Mouse (Mus musculus): ENCODE measurements around the gene Nceh1. TPM values are rescaled to one million over a fixed set of nuclear protein-coding genes. Genes with fewer than 3 reads are reported as not detected.

The Nceh1 gene
- polyA plus RNA-seq (2016; fragmentation: Nextera tagmentation; extraction: Ambion mirVana): 4.6 and 4.9 TPM in 2 replicates

DNA sequence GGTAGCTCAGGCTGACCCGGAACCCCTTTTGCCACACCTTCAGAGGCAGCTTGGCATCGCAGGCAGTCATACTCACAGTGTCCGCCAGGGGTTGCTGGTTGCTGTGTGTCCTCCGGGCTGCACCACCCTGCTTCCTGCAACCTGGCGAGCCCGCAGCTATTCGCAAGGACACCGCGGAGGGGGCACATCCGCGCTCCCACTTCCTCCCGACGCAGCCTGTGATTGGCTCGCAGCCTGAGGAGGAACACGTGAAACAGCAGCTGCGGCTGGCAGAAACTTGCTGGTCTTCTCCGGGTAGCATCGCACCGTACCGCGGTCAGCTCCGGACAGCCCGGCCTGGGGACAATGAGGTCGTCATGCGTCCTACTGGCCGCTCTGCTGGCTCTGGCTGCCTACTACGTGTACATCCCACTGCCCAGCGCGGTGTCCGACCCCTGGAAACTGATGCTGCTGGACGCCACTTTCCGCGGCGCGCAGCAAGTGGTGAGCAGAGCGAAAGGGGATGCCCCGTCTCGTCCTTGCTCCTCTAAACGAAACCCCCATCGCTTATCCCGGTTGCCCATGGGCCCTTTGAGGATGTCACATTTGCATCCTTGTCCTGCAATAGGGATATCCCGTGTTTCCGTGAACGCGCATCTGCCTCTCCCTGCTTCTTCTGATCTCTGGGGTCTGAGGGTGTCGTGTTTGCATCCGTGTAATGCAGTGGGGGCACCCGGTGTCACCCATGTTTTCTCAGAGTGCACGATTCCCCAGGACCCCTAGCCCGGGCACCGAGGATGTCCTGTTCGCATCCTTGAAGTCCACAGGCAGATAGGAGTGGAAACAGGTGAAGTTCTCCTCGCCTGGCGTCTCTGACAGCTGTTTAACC lies at the start of gene Nceh1:
TSS of gene Nceh1 (plus strand) at position 233 of the 868 bp plus-strand sequence.
- peak within 1 kb of the TSS; percentile 82 for H3K27ac ChIP-seq (replicated peaks)
- no peaks in the 10 kb centered on the region for H3K9me3 ChIP-seq (replicated peaks)
- peaks cover 12% of the 10 kb centered on the region for H3K4me1 ChIP-seq
- H3K4me3 ChIP-seq: peak within 1 kb of the TSS; percentile 75
- peak; percentile 95 for DNase-seq (ENCODE audit: low spot score)
- peaks cover 12% of the 10 kb centered on the region; the same call in 1 of the 2 replicates for H3K27me3 ChIP-seq (ENCODE audit: low read depth, poor library complexity, severe bottlenecking)
- H3K36me3 ChIP-seq: no peaks in the 10 kb centered on the region
- under 1% methylated on average over 54 of the region's 54 CpGs for WGBS

DNA sequence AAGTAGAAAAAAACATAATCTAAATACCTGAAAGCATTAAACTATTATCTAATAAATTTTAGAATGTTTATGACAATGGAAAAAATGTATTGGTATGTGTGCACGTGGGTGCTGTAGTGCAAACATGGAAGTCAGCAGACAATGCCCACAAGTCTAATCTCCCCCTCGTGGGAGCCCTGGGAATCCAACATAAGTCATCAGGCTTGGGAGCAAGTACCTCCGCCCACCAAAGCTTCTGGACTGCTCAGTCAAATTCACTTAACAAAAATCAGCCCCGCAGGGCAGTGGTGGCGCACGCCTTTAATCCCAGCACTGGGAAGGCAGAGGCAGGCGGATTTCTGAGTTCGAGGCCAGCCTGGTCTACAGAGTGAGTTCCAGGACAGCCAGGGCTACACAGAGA lies 42.7 kb upstream of the Nceh1 start:
- WGBS: 94% methylated on average over 8 of the region's 8 CpGs
- H3K36me3 ChIP-seq: peaks cover 100% of the 10 kb centered on the region
- no peaks in the 10 kb centered on the region for H3K27me3 ChIP-seq (ENCODE audit: low read depth, poor library complexity, severe bottlenecking)
- no peak overlapping the region for H3K4me3 ChIP-seq
- H3K4me1 ChIP-seq: no peaks in the 10 kb centered on the region
- no peak overlapping the region for H3K27ac ChIP-seq (replicated peaks)
- H3K9me3 ChIP-seq (replicated peaks): no peaks in the 10 kb centered on the region
- no peak for DNase-seq (ENCODE audit: low spot score)

DNA sequence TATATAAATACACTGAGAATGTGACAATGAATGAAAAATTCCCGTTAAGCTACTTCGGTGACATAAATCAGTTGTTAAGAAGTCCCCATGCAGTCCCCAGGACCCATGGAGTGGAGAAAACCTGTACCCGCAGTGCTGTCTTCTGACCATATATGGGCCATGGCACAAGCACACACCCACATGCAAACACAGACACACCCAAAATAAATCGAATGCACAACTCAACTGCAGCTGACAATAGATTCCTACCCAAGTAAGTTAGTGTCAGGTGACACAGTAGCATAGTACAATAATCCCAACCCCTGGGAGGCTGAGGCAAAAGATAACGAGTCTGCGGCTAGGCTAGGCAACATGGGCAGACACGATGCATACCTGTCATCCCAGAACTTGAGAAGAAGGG lies 39.2 kb upstream of the Nceh1 start:
- Histone ChIP-seq H3K27me3 (ENCODE audit: low read depth, poor library complexity, severe bottlenecking) (no peaks in the 10 kb centered on the region), H3K36me3 (peaks cover 100% of the 10 kb centered on the region), H3K4me1 (no peaks in the 10 kb centered on the region), H3K4me3 (no peak overlapping the region), H3K27ac (replicated peaks) (no peak overlapping the region), H3K9me3 (replicated peaks) (no peaks in the 10 kb centered on the region)
- no peak for DNase-seq (ENCODE audit: low spot score)
- WGBS: 94% methylated on average over 7 of the region's 7 CpGs

DNA sequence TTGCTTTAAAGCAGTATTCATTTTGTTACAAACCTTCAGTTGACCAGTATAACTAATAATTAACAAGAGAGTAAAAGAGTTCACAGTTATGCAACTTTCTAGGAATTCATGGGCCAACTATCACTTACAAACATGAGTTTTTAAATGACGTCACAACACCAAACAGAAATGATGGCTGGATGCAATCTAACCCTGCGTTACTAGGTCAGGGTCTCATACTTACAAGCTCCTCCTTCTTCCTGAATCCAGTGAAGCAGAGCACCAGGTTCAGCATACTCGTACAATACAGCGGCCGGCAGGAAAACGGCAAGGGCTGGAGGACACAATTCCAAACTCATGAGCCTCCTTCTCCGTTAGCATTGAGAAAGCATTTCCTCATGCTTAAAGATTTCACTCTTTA lies 37.0 kb upstream of the Nceh1 start:
- 94% methylated on average over 7 of the region's 7 CpGs for WGBS

DNA sequence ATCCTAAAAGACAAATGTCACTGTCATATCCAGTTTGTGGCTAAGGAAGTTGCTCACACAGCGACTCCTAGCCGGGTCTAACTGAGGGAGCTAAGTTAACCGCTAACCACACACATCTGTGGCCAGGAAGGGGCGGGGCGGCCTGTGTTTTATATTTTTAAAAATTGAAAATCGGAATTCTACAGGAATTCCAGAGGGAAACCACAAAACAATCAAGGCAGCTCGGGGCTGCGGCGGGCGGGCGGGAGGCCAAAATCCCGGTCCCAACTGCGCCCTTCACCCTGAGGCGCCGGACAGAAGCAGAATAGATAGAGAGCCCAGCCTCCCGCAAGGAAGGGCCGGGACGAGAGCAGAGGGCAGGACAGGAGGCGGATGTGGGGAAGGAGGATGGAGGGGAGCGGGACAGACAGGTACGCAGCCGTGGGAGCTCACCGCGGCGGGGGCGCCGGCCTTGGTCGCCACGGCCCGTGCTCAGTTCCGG lies 29.5 kb upstream of the Nceh1 start:
- DNase-seq (ENCODE audit: low spot score): no peak
- peak overlapping the region; percentile 95 for H3K27ac ChIP-seq (replicated peaks)
- under 1% methylated on average over 31 of the region's 31 CpGs for WGBS
- peak overlapping the region; percentile 94 for H3K4me3 ChIP-seq
- no peaks in the 10 kb centered on the region for H3K27me3 ChIP-seq (ENCODE audit: low read depth, poor library complexity, severe bottlenecking)
- H3K4me1 ChIP-seq: peaks cover 42% of the 10 kb centered on the region
- peaks cover 35% of the 10 kb centered on the region for H3K36me3 ChIP-seq
- H3K9me3 ChIP-seq (replicated peaks): no peaks in the 10 kb centered on the region

More for the DNA sequence above, 37.0 kb upstream of the Nceh1 start:
- peaks cover 100% of the 10 kb centered on the region for H3K36me3 ChIP-seq
- H3K27ac ChIP-seq (replicated peaks): no peak overlapping the region
- no peaks in the 10 kb centered on the region for H3K9me3 ChIP-seq (replicated peaks)
- H3K4me3 ChIP-seq: no peak overlapping the region
- no peak for DNase-seq (ENCODE audit: low spot score)
- H3K27me3 ChIP-seq (ENCODE audit: low read depth, poor library complexity, severe bottlenecking): no peaks in the 10 kb centered on the region
- peaks cover 2% of the 10 kb centered on the region; the same call in 1 of the 2 replicates for H3K4me1 ChIP-seq

DNA sequence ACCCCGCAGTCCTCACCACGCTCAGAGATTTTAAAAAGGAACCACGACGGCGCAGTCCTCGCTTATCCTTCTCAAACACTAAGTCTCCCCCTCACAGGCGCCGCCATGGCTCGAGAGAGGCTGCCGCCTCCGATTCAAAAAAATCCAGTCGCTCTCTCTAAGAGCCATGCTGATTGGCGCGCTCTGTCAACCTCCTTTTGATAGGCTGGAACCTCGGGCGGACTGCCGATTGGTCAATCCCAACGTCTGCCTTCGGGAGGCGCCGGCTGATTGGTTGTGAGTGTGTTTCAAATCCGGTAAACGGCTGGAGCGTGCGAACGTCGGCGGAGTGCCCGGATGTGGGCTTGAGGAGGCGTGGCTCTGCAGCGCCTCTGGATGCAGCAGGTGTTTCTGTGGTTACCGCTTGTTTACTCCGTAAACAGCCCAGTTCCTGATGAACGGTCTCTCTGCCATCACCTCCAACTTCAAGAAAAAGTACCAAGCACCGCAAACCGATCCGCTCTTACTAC lies 29.0 kb upstream of the Nceh1 start, which contains the start of gene Ect2:
TSS of gene Ect2 (minus strand) at position 178 of the 509 bp plus-strand sequence.
- peak within 1 kb of the TSS; percentile 94 for H3K4me3 ChIP-seq
- no peaks in the 10 kb centered on the region for H3K27me3 ChIP-seq (ENCODE audit: low read depth, poor library complexity, severe bottlenecking)
- peaks cover 29% of the 10 kb centered on the region for H3K36me3 ChIP-seq
- H3K27ac ChIP-seq (replicated peaks): peak within 1 kb of the TSS; percentile 95
- H3K4me1 ChIP-seq: peaks cover 42% of the 10 kb centered on the region
- H3K9me3 ChIP-seq (replicated peaks): no peaks in the 10 kb centered on the region
- under 1% methylated on average over 37 of the region's 37 CpGs for WGBS
- peak; percentile 99 for DNase-seq (ENCODE audit: low spot score)

DNA sequence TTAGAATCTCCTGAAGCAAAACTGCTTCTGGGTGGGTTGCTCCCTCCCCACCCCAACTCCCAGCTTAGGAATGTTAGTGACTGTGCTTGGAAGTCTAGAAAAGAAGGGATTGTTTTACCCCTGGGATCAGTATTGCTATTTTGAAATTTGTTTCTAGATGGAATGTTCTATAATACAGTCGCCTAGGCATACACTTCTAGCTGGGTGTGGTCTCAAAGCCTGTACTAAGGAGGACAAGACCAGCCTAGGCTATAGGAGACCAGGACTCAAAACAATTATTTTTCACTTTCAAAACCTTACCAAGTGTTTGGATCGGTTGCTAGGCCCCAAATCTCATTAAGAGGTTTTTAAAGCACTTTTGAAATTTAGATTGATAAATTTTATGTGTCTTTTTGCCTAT lies 28.5 kb upstream of the Nceh1 start:
- Histone ChIP-seq H3K36me3 (peaks cover 24% of the 10 kb centered on the region), H3K27ac (replicated peaks) (peak overlapping the region; percentile 95), H3K4me3 (peak overlapping the region; percentile 94), H3K9me3 (replicated peaks) (no peaks in the 10 kb centered on the region), H3K4me1 (peaks cover 45% of the 10 kb centered on the region), H3K27me3 (ENCODE audit: low read depth, poor library complexity, severe bottlenecking) (no peaks in the 10 kb centered on the region)
- no peak for DNase-seq (ENCODE audit: low spot score)
- WGBS: 64% methylated on average over 2 of the region's 2 CpGs

DNA sequence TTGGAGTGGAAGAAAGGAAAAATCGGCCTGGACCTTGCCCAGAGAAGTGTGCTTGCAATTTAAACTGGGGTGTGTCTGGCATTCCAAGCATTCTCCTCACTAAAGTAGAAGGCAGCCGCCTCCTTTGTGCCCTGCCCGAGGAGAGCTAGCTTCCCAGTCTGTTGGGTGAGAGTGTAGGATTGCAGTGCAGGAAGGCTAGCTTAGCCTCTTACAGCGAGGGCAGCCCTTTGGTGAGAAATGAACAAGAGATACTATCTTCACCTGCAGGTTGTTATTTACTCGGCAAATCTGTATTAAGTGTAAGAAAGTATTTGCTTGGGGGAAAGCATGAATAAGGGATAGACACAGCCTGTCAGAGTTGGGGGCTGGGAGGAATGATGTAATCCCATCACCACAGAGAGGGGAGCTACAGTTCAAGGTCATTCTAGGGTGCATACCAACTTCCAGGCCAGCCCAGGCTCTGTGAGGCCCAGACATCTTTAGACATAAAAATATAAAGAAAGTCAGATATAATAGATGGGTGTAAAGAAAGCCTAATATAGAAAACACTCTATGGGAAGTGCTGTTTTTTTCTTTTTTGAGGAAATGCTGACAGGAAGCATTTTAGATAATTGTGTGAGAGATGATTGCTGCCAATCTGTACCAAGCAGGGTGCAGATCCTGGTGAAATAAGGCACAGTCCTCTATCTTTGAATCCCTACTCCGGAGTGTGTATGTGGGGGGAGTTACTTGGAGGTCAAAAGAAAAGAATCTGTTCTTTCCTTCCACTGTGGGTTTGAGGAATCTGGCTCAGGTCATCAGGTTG lies 27.5 kb upstream of the Nceh1 start:
- Histone ChIP-seq H3K9me3 (replicated peaks) (no peaks in the 10 kb centered on the region), H3K36me3 (peaks cover 14% of the 10 kb centered on the region), H3K4me1 (peaks cover 45% of the 10 kb centered on the region), H3K4me3 (no peak overlapping the region), H3K27me3 (ENCODE audit: low read depth, poor library complexity, severe bottlenecking) (no peaks in the 10 kb centered on the region), H3K27ac (replicated peaks) (peak overlapping the region; percentile 95)
- 15% methylated on average over 6 of the region's 6 CpGs for WGBS
- DNase-seq (ENCODE audit: low spot score): peak; percentile 61

DNA sequence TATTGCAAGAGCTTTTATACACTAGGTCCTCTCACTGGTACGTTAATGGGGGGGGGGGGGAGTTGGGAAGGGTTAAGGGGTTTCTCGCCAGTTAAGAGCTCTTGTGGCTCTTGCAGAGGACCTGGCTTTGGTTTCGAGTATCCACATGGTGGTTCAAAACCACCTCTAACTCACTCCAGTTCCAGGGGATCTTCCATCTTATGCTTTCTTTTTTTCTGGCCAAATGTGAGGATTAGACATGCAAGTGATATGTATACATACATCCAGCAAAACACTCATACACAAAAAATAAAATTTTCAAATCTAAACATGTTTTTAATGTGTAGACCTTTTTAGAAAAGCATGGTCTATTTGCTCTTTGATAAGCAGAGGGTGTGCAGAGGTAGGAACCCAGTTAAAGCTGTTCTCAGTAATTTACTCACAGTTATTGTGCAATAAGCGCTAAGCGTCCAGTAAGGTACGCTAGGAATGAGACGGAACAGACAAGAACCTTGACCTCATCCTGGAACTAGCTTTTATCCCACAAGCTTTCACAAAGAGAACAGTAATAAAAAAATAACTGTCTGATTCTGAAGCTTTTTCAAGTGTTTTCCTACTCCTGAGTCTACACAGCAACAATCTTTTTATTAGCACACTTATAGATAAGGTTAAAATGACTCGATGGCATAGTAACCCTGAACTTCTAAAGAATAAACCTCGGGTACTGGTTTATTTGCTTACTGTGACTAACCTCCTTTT lies 26.7 kb upstream of the Nceh1 start:
- peaks cover 40% of the 10 kb centered on the region for H3K4me1 ChIP-seq
- H3K9me3 ChIP-seq (replicated peaks): no peaks in the 10 kb centered on the region
- no peak for DNase-seq (ENCODE audit: low spot score)
- H3K36me3 ChIP-seq: peaks cover 7% of the 10 kb centered on the region; the same call in 1 of the 2 replicates
- no peaks in the 10 kb centered on the region for H3K27me3 ChIP-seq (ENCODE audit: low read depth, poor library complexity, severe bottlenecking)
- H3K27ac ChIP-seq (replicated peaks): peak overlapping the region; percentile 95
- H3K4me3 ChIP-seq: no peak overlapping the region
- WGBS: 80% methylated on average over 9 of the region's 9 CpGs

DNA sequence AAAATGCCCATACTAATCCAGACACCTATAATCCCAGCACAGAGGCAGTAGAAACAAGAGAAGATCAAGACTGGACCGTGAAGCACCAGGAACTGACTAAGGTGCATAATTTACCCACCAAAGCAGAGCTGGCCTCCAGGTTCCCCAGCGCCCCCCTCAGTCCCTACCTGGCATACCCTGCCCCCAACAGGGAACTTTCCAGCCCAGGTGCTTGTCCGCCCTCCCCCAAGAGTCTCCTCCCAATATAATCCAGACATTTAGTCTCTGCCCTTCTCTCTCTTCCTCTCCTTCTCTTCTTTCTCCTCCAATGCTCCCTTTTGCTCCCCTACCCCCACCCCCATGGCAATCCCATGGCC lies 26.2 kb upstream of the Nceh1 start:
- DNase-seq (ENCODE audit: low spot score): no peak
- H3K4me3 ChIP-seq: no peak overlapping the region
- peaks cover 2% of the 10 kb centered on the region; the same call in 1 of the 2 replicates for H3K36me3 ChIP-seq
- no peak overlapping the region for H3K27ac ChIP-seq (replicated peaks)
- H3K4me1 ChIP-seq: peaks cover 35% of the 10 kb centered on the region
- H3K27me3 ChIP-seq (ENCODE audit: low read depth, poor library complexity, severe bottlenecking): no peaks in the 10 kb centered on the region
- H3K9me3 ChIP-seq (replicated peaks): no peaks in the 10 kb centered on the region
- WGBS: 75% methylated on average over 3 of the region's 3 CpGs

DNA sequence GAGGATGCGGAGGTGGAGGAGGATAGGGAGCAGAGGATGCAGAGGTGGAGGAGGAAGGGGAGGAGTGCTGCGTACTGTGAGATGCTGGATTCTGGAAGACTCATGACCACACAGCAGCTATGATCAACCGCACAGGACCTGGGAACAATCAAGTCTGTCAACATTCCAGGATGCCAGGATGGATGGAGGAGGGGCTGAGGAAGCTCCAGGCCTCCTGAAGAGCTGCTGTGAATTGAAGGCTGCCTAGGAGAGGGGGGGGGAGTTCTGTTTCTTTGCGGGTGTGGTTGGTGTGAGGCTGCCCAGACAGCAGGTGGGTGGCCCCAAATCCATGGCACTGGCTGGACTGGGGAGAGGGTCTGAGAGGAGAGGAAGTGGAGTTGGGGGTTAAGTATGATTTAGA lies 23.9 kb upstream of the Nceh1 start:
- H3K4me1 ChIP-seq: peaks cover 22% of the 10 kb centered on the region
- no peaks in the 10 kb centered on the region for H3K9me3 ChIP-seq (replicated peaks)
- no peaks in the 10 kb centered on the region for H3K27me3 ChIP-seq (ENCODE audit: low read depth, poor library complexity, severe bottlenecking)
- H3K4me3 ChIP-seq: no peak overlapping the region
- DNase-seq (ENCODE audit: low spot score): no peak
- 0 out of 2 replicates have a peak overlapping the region, but pooled peaks have one; percentile 59 for H3K27ac ChIP-seq (replicated peaks)
- H3K36me3 ChIP-seq: no peaks in the 10 kb centered on the region
- WGBS: 65% methylated on average over 4 of the region's 4 CpGs

All from midbrain, embryonic 10.5 days (tissue).